Mouse (Mus musculus) adrenal gland, postnatal 10 days (tissue): ENCODE measurements around the gene Btbd35f13. TPM values are rescaled to one million over a fixed set of nuclear protein-coding genes. Genes with fewer than 3 reads are reported as not detected.
"Not testable (repeated sequence)": the region's sequence is repeated elsewhere in the genome, so short reads cannot be mapped to it uniquely, and the experiment has no call there.

Experiments
- DNase-seq: peaks from one replicate; pipeline ENCODE4 v3.0.0; 2021; ENCODE audit warnings: mixed read lengths
- long read RNA-seq, 2 experiments: library from polyadenylated mRNA; stranded (forward); transcript quantifications; one replicate each; pipeline ENCODE4 v2.0.0; 2021
- total RNA-seq, 2 experiments: library from RNA; stranded (reverse); gene quantifications; 2 replicates each; pipeline ENCODE4 v1.2.3; 2021

The Btbd35f13 gene
- total RNA-seq = not detected
- long read RNA-seq, experiment 1 = 0 reads
- long read RNA-seq, experiment 2 = 0 reads

GRCm38 (mm10) chrX:33656872-33657271, at the start of gene Btbd35f13:
Gene Btbd35f13 (plus strand): TSS chrX:33657172.
- DNase-seq = not testable (repeated sequence)

GRCm38 (mm10) chrX:33702249-33702648, 45.3 kb downstream of the Btbd35f13 start, which contains the start of gene Btbd35f14:
Gene Btbd35f14 (minus strand): TSS chrX:33702349.
- DNase-seq = not testable (repeated sequence)

Other genes with a start within 250 kb of the Btbd35f13 start
- gene Btbd35f15, start 79.9 kb upstream of the Btbd35f13 start, total RNA-seq = not detected
- not detected for gene Btbd35f14, start 45.2 kb downstream of the Btbd35f13 start, total RNA-seq